Mouse (Mus musculus): ENCODE data around the gene Myoz2. TPM values are rescaled to one million over a fixed set of nuclear protein-coding genes. Genes with fewer than 3 reads are reported as not detected.

Gene Myoz2
- polyA plus RNA-seq, 1 experiment, result not detected

- TF ChIP-seq GATA1 (IDR thresholded peaks at IDR 0.05; ENCODE audit: low read length), result no peak
Observed at GRCm38 (mm10) chr3:123033804-123034203, 1.0 kb downstream of the Myoz2 start.

- no peak for TF ChIP-seq GATA1 (IDR thresholded peaks at IDR 0.05; ENCODE audit: low read length)
Observed at GRCm38 (mm10) chr3:123025634-123026033, 9.2 kb downstream of the Myoz2 start.

DNA sequence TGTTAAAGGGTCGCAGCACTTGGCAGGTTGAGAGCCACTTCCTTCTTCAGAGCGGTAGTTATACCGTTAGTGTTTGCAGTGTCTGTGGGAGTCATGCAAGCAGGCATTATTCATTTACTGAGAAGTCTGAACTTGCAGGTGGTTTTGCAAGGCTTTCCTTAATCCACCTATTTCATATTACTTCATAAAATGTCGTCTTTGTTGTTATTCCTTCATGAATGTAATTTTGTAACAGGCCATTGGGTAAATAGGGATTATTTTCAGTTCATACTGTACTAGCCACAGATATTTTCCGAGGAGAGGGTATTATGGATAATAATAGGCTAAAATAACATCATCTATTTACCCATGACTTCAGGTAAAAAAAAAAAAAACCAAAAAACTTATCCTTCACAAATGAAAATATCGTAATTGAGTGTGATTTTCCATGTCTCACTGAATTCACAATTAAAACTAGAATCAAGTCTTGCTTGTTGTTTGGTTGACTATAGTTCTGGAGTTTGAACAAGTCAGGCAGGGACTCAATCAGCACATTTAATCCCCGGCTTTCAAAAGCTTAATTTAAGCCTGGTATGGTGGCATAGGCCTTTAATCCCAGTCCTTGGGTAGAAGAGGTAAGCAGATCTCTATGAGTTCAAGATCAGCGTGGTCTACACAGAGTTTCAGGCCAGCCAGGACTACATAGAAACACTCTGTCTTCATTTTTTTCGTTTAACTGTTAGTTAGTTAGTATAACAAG is 10.2 kb downstream of the Myoz2 start:
- no peak for TF ChIP-seq GATA1 (IDR thresholded peaks at IDR 0.05; ENCODE audit: low read length)

DNA sequence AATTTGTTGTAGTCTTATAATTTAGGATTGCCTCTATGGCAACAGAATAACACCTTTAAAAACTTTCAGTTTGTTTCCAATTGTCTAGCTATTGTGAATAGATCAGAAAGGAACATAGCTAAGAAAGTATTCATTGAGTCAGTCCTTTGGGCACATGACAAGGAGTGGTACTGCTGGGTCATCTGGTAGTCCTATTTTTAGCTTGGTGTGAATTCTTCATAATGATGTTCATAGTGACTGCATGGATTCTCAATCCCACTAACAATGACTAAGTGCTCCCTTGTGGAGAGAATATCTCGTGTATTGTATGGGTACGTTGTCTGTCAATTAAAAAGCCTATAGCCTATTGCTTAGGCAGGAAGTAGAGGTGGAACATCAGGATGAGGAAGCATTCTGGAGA is 16.0 kb downstream of the Myoz2 start:
- no peak for TF ChIP-seq GATA1 (IDR thresholded peaks at IDR 0.05; ENCODE audit: low read length)

DNA sequence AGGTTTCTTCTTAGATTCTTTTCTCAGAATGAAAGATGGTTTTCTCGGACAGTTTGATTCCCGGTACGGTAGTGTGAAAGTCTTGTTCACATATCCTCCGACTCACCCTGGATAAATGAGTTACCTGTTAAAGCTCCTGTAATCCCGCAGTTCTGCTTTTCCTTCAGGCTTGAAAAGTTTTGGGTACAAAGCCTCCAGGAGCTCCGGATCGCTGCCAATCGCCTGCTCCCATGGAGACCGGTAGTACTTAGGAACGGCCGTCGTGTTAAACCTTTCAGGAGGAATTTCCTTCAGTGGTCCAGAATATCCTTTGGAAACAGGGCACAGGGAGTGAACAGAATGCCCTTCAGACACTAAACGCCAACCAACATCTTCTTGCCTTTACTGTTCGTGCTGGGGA is 21.3 kb downstream of the Myoz2 start:
- no peak for TF ChIP-seq GATA1 (IDR thresholded peaks at IDR 0.05; ENCODE audit: low read length)

GRCm38 (mm10) chr3:123009417-123009816 is 25.4 kb downstream of the Myoz2 start:
- no peak for TF ChIP-seq GATA1 (IDR thresholded peaks at IDR 0.05; ENCODE audit: low read length)

GRCm38 (mm10) chr3:123007386-123007785 is 27.4 kb downstream of the Myoz2 start:
- TF ChIP-seq GATA1 (IDR thresholded peaks at IDR 0.05; ENCODE audit: low read length), result no peak

GRCm38 (mm10) chr3:123001053-123001452 is 33.8 kb downstream of the Myoz2 start:
- TF ChIP-seq GATA1 (IDR thresholded peaks at IDR 0.05; ENCODE audit: low read length), result no peak

DNA sequence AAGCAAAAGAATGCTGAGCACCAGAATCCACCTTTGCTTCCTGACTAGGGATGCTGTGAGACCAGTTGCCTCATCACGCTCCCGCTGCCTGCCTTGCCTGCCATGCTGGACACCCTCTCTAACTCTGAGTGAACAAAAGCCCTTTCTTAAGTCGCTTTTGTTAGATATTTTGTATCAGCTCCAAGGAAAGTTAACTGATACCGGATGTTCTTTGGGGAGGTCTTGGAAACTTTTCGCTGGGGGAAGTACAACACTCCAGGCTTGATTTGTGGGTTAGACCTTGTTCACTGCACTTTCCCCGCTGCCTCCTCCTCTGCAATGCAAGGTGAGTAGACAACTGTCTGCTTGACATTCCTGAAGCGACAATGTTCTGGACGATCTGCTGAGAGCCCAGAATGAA is 36.3 kb downstream of the Myoz2 start:
- TF ChIP-seq GATA1 (IDR thresholded peaks at IDR 0.05; ENCODE audit: low read length), result no peak

GRCm38 (mm10) chr3:122996968-122997367 is 37.8 kb downstream of the Myoz2 start:
- TF ChIP-seq GATA1 (IDR thresholded peaks at IDR 0.05; ENCODE audit: low read length), result no peak

GRCm38 (mm10) chr3:122986906-122987305 is 47.9 kb downstream of the Myoz2 start:
- no peak for TF ChIP-seq GATA1 (IDR thresholded peaks at IDR 0.05; ENCODE audit: low read length)

- TF ChIP-seq GATA1 (IDR thresholded peaks at IDR 0.05; ENCODE audit: low read length), result no peak
Observed at GRCm38 (mm10) chr3:122986386-122986785, 48.4 kb downstream of the Myoz2 start.

- no peak for TF ChIP-seq GATA1 (IDR thresholded peaks at IDR 0.05; ENCODE audit: low read length)
Observed at GRCm38 (mm10) chr3:122985183-122985944, 49.5 kb downstream of the Myoz2 start.

- no peak for TF ChIP-seq GATA1 (IDR thresholded peaks at IDR 0.05; ENCODE audit: low read length)
Observed at GRCm38 (mm10) chr3:122984249-122985182, 50.3 kb downstream of the Myoz2 start, which contains the start of gene Usp53. Usp53 (minus strand) TSS chr3:122984510.

DNA sequence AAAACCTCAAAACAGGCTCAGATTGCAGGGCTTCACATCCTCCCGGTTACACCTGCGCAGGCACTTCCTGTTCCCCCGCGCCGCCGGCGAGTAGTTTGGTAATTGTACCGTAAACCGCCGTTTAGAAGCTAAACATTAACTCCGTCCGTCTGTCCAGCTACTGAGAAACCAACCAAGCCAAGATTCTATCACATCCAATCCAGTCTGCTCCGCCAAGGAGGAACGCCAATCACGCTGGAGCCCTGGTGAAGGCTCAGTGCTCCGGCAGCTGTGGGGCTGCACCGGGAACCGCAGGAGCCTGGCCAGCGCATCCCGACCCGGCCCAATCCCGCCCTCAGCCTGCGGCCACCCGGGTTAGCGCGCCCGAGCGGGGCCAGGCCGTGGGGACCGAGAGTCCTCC is 51.0 kb downstream of the Myoz2 start:
- TF ChIP-seq GATA1 (IDR thresholded peaks at IDR 0.05; ENCODE audit: low read length), result no peak

DNA sequence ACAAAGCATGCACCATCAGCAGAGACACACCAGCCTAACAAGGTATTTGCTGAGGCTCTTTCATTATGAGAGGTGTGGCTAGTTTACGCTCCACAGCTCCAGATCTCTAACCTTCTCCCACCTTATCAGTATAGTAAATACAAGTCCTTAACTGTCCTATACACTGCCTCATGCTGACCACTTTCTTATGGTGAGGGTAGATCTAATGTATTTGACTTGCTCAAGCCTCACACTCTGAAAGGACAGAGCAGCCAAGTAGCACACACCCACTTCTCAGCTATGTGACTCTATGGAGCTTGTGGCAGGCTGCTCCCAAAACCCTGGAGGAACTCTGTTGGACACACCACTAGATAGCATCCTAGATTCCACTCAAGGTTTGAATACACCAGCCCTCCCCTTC is 58.9 kb downstream of the Myoz2 start:
- TF ChIP-seq GATA1 (IDR thresholded peaks at IDR 0.05; ENCODE audit: low read length), result no peak
